Mouse (Mus musculus): ENCODE results near the gene Urad. TPM values are rescaled to one million over a fixed set of nuclear protein-coding genes. Genes with fewer than 3 reads are reported as not detected.

Urad gene
- total and polyA plus RNA-seq, 3 experiments: not detected

DNA sequence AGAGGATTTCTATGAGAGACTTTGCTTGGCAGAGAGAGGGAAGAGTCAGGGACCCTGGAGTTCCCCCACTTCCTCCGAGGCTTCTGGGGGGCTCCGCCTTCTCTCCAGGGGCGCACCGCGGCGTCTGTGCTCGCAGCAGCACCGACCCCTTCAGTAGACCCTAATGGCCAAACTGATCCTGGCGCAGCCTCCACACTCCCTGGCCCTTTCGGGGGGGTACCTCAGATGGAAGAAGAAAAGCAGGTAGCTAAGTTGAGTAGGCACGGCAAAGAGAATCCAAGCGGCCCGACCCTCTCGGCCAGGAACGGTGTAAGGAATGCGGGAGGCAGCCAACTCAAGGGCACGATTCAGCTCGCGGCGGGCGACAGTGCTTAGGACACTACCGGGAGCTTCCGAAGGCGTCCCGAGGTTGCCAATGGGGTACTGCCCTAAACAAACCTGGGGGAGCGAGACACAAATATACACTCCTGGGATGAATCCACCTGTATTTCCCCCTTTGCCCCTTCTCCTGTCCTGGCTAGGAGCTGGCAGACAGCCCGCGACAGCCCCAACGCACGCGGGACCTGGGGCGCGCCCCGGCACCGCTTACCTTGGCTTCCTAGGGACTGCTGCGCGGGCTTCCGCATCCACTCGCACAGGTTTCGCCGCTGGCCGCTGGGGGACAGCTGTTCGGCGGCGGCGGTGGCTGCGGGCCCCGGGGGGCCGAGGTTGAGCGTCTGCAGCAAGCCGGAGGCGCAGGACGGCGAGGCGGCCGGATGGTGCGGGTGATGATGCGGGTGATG, 16.2 kb downstream of the Urad start:
- Histone ChIP-seq H3K36me3 (ENCODE audit: control insufficient read depth, insufficient read depth, low read length) (no peaks in the 10 kb centered on the region), H3K9ac (ENCODE audit: low read depth, low read length) (no peak overlapping the region), H3K4me3 (no peak overlapping the region), H3K27me3 (ENCODE audit: control insufficient read depth, insufficient read depth, low read length) (peaks cover 26% of the 10 kb centered on the region), H3K4me1 (ENCODE audit: control insufficient read depth, insufficient read depth, low read length) (no peaks in the 10 kb centered on the region), H3K79me2 (replicated peaks; ENCODE audit: control insufficient read depth, insufficient read depth, low read length) (no peaks in the 10 kb centered on the region), H3K27ac (no peak overlapping the region)
- 1% methylated on average over 57 of the region's 58 CpGs for WGBS
- DNase-seq: no peak
- TF ChIP-seq EP300 (IDR thresholded peaks at IDR 0.05; ENCODE audit: insufficient read depth, low read depth, low read length) (no peak), POLR2A (IDR thresholded peaks at IDR 0.05; ENCODE audit: insufficient read depth, low read depth, low read length) (no peak), CTCF (IDR thresholded peaks at IDR 0.05) (no peak)
- intact Hi-C loops (cut with DNase I): no loop called here

DNA sequence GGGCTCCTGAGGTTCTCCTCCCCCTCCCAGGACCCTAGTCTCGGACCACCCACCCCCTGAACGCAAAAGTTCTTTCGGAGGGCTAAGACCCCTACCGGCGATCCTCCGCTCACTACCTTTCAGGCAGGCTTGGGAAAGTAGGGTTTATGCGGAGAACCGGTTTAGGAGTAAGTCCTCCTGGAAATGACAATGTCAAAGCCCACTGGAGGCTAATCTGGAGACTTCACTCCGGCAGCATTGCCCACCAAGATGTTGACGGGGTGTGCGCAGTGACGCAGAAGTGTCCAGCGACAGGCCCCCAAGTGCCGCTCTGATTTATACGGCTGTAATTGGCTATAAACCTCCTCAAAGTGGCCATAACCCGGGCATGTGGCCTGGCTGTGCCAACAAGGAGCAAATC, 17.1 kb downstream of the Urad start:
- TF ChIP-seq POLR2A (IDR thresholded peaks at IDR 0.05; ENCODE audit: insufficient read depth, low read depth, low read length) (no peak), EP300 (IDR thresholded peaks at IDR 0.05; ENCODE audit: insufficient read depth, low read depth, low read length) (no peak), CTCF (IDR thresholded peaks at IDR 0.05) (no peak)
- Histone ChIP-seq H3K9ac (ENCODE audit: low read depth, low read length) (no peak overlapping the region), H3K27me3 (ENCODE audit: control insufficient read depth, insufficient read depth, low read length) (peaks cover 27% of the 10 kb centered on the region), H3K4me3 (no peak overlapping the region), H3K36me3 (ENCODE audit: control insufficient read depth, insufficient read depth, low read length) (no peaks in the 10 kb centered on the region), H3K27ac (no peak overlapping the region), H3K79me2 (replicated peaks; ENCODE audit: control insufficient read depth, insufficient read depth, low read length) (no peaks in the 10 kb centered on the region), H3K4me1 (ENCODE audit: control insufficient read depth, insufficient read depth, low read length) (no peaks in the 10 kb centered on the region)
- no peak for DNase-seq
- WGBS: 4% methylated on average over 16 of the region's 16 CpGs
- intact Hi-C loops (cut with DNase I): no loop called here

- H3K9ac ChIP-seq (ENCODE audit: low read depth, low read length): no peak overlapping the region
- intact Hi-C loops (cut with DNase I): no loop called here
- TF ChIP-seq EP300 (IDR thresholded peaks at IDR 0.05; ENCODE audit: insufficient read depth, low read depth, low read length) (no peak), CTCF (IDR thresholded peaks at IDR 0.05) (no peak), POLR2A (IDR thresholded peaks at IDR 0.05; ENCODE audit: insufficient read depth, low read depth, low read length) (no peak)
- H3K4me3 ChIP-seq: no peak overlapping the region
- DNase-seq: no peak
- no peaks in the 10 kb centered on the region for H3K4me1 ChIP-seq (ENCODE audit: control insufficient read depth, insufficient read depth, low read length)
- H3K27me3 ChIP-seq (ENCODE audit: control insufficient read depth, insufficient read depth, low read length): peaks cover 31% of the 10 kb centered on the region
- no peaks in the 10 kb centered on the region for H3K79me2 ChIP-seq (replicated peaks; ENCODE audit: control insufficient read depth, insufficient read depth, low read length)
- H3K27ac ChIP-seq: no peak overlapping the region
- WGBS: under 1% methylated on average over 54 of the region's 54 CpGs
- no peaks in the 10 kb centered on the region for H3K36me3 ChIP-seq (ENCODE audit: control insufficient read depth, insufficient read depth, low read length)
Measured at GRCm38 (mm10) chr5:147304276-147305155, 17.7 kb downstream of the Urad start.

DNA sequence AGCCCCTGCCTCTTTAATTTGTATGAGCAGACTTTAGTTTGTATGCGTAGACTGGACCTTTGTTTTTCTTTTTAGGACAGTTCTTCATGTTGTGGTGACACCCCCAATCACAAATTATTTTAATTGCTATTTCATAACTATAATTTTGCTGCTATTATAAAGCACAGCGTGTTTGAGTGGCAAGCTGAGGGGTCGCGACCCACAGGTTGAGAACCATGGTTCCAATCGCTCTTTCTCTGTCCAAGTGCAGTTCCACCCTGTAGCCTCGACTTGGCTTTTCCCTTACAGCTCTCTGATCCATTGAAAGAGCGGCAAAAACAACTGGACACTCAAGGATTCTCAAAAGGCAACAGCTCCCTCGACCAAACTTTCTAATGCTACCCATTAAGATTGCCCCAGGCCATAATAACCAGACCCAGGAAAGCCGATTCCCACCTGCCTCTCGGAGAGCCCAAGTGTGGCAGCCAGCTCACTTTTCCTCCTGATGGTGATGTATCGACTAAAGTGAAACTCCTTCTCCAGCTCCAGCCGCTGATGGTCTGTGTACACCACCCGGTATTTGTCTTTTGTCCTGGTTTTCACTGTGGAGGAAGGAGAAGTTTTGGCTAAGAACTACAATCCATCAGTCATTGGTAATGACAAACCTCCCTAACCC, 19.4 kb downstream of the Urad start:
- no peak overlapping the region for H3K4me3 ChIP-seq
- peaks cover 30% of the 10 kb centered on the region for H3K27me3 ChIP-seq (ENCODE audit: control insufficient read depth, insufficient read depth, low read length)
- H3K4me1 ChIP-seq (ENCODE audit: control insufficient read depth, insufficient read depth, low read length): no peaks in the 10 kb centered on the region
- H3K36me3 ChIP-seq (ENCODE audit: control insufficient read depth, insufficient read depth, low read length): no peaks in the 10 kb centered on the region
- intact Hi-C loops (cut with DNase I): no loop called here
- TF ChIP-seq POLR2A (IDR thresholded peaks at IDR 0.05; ENCODE audit: insufficient read depth, low read depth, low read length): no peak
- no peak for TF ChIP-seq CTCF (IDR thresholded peaks at IDR 0.05)
- TF ChIP-seq EP300 (IDR thresholded peaks at IDR 0.05; ENCODE audit: insufficient read depth, low read depth, low read length): no peak
- H3K27ac ChIP-seq: no peak overlapping the region
- no peaks in the 10 kb centered on the region for H3K79me2 ChIP-seq (replicated peaks; ENCODE audit: control insufficient read depth, insufficient read depth, low read length)
- no peak for DNase-seq
- no peak overlapping the region for H3K9ac ChIP-seq (ENCODE audit: low read depth, low read length)
- 8% methylated on average over 13 of the region's 13 CpGs for WGBS

- peaks cover 30% of the 10 kb centered on the region for H3K27me3 ChIP-seq (ENCODE audit: control insufficient read depth, insufficient read depth, low read length)
- no peak overlapping the region for H3K27ac ChIP-seq
- H3K4me1 ChIP-seq (ENCODE audit: control insufficient read depth, insufficient read depth, low read length): no peaks in the 10 kb centered on the region
- H3K79me2 ChIP-seq (replicated peaks; ENCODE audit: control insufficient read depth, insufficient read depth, low read length): no peaks in the 10 kb centered on the region
- DNase-seq: no peak
- TF ChIP-seq EP300 (IDR thresholded peaks at IDR 0.05; ENCODE audit: insufficient read depth, low read depth, low read length) (no peak), CTCF (IDR thresholded peaks at IDR 0.05) (no peak), POLR2A (IDR thresholded peaks at IDR 0.05; ENCODE audit: insufficient read depth, low read depth, low read length) (no peak)
- 8% methylated on average over 8 of the region's 8 CpGs for whole genome bisulfite sequencing
- H3K9ac ChIP-seq (ENCODE audit: low read depth, low read length): no peak overlapping the region
- no peaks in the 10 kb centered on the region for H3K36me3 ChIP-seq (ENCODE audit: control insufficient read depth, insufficient read depth, low read length)
- intact Hi-C loops (cut with DNase I): no loop called here
- H3K4me3 ChIP-seq: no peak overlapping the region
Measured at GRCm38 (mm10) chr5:147302141-147302540, 20.1 kb downstream of the Urad start.

Data from heart, adult 2 months (tissue).